Mouse (Mus musculus) urinary bladder, postnatal 14 days (tissue): Measurements from ENCODE around the gene Ankle1.

Source experiments
- DNase-seq: peaks from one replicate; pipeline ENCODE4 v3.0.0; 2021; ENCODE audit warnings: low spot score

Gene Ankle1

GRCm38 (mm10) chr8:71405401-71406098, at the start of gene Ankle1:
Ankle1 (plus strand) TSS chr8:71406010.
- DNase-seq = peak; percentile 96

GRCm38 (mm10) chr8:71358026-71358425, 47.8 kb upstream of the Ankle1 start:
- DNase-seq = no peak

- peak; percentile 94 for DNase-seq
These were observed 38.9 kb upstream of the Ankle1 start, which contains the start of gene Use1 for GRCm38 (mm10) chr8:71366771-71367528. Use1 (plus strand) TSS chr8:71366848.

- DNase-seq = no peak
These were observed 38.2 kb upstream of the Ankle1 start for GRCm38 (mm10) chr8:71367529-71368176.

GRCm38 (mm10) chr8:71368366-71368765, 37.4 kb upstream of the Ankle1 start:
- no peak for DNase-seq

- no peak for DNase-seq
These were observed 36.6 kb upstream of the Ankle1 start for GRCm38 (mm10) chr8:71369040-71369718.

GRCm38 (mm10) chr8:71370711-71371235, 35.0 kb upstream of the Ankle1 start:
- no peak for DNase-seq

- peak; percentile 98 for DNase-seq
These were observed 34.5 kb upstream of the Ankle1 start, which contains the start of gene Ocel1 for GRCm38 (mm10) chr8:71371236-71371848. Ocel1 (plus strand) TSS chr8:71371298.

- no peak for DNase-seq
These were observed 33.4 kb upstream of the Ankle1 start for GRCm38 (mm10) chr8:71372427-71372826.

- no peak for DNase-seq
These were observed 32.8 kb upstream of the Ankle1 start for GRCm38 (mm10) chr8:71373000-71373399.

- DNase-seq = no peak
These were observed 31.1 kb upstream of the Ankle1 start for GRCm38 (mm10) chr8:71374616-71375206.

GRCm38 (mm10) chr8:71375581-71376422, 30.0 kb upstream of the Ankle1 start:
- peak; percentile 77 for DNase-seq

GRCm38 (mm10) chr8:71376423-71377030, 29.3 kb upstream of the Ankle1 start:
- DNase-seq = no peak

GRCm38 (mm10) chr8:71379008-71379407, 26.8 kb upstream of the Ankle1 start:
- DNase-seq = no peak

- no peak for DNase-seq
These were observed 26.2 kb upstream of the Ankle1 start for GRCm38 (mm10) chr8:71379512-71380075.

GRCm38 (mm10) chr8:71380178-71381171, 25.3 kb upstream of the Ankle1 start:
- no peak for DNase-seq

- DNase-seq = peak; percentile 87
These were observed 24.3 kb upstream of the Ankle1 start, which contains the start of gene Nr2f6 for GRCm38 (mm10) chr8:71381421-71381970. Nr2f6 (minus strand) TSS chr8:71381960.
